ENCODE assay signal across 15 mouse cellular contexts in genomic region chr7:81874636-81875035, GRCm38 (mm10). TPM values are rescaled to one million over a fixed set of nuclear protein-coding genes. Genes with fewer than 3 reads are reported as not detected.
A peak's percentile ranks its signal among the peaks of the same experiment; 100 is the strongest.
DNase-seq lines count a peak whose midpoint lies in the region; ATAC-seq and TF ChIP-seq lines count a peak whose summit lies in the region.
"Had no signal": no experiment of that assay in that cellular context is flagged by ENCODE, and none has a peak within 500 bp of the region (broad histone marks: within the 10 kb centered on the region; RNA-seq: fewer than 3 reads in every experiment).

No protein-coding gene starts in this region.

- H3K36me3 ChIP-seq in hindbrain, embryonic 16.5 days (ENCODE audit: control insufficient read depth, insufficient read depth, low read length) = no peaks in the 10 kb centered on the region
- peaks cover 6% of the 10 kb centered on the region; the same call in 1 of the 2 replicates for H3K36me3 ChIP-seq in hindbrain, embryonic 13.5 days
- H3K36me3 ChIP-seq in midbrain, postnatal 0 days (ENCODE audit: insufficient read depth, low read length) = no peaks in the 10 kb centered on the region; the same call in 1 of the 2 replicates
- no peaks in the 10 kb centered on the region for H3K36me3 ChIP-seq in midbrain, embryonic 15.5 days (replicated peaks)
- H3K36me3 ChIP-seq: intestine, embryonic 15.5 days; limb, embryonic 15.5 days had no signal

- ATAC-seq in hindbrain, embryonic 16.5 days = peak; percentile 28; the same call in 1 of the 2 replicates
- no peak for ATAC-seq in hindbrain, embryonic 13.5 days (ENCODE audit: low FRiP score)
- ATAC-seq in midbrain, postnatal 0 days (ENCODE audit: low FRiP score) = no peak
- no peak for ATAC-seq in midbrain, embryonic 15.5 days (replicated peaks)
- peak; percentile 79 for ATAC-seq in megakaryocyte-erythroid progenitor cell, adult 5-6 weeks (replicated peaks; ENCODE audit: low FRiP score, low TSS enrichment, poor library complexity, severe bottlenecking)
- ATAC-seq: intestine, embryonic 15.5 days had no signal

- 52% methylated on average over 6 of the region's 6 CpGs for WGBS in hindbrain, embryonic 16.5 days
- 65% methylated on average over 6 of the region's 6 CpGs for WGBS in hindbrain, embryonic 13.5 days
- 71% methylated on average over 6 of the region's 6 CpGs for WGBS in midbrain, postnatal 0 days
- WGBS in midbrain, embryonic 15.5 days = 71% methylated on average over 6 of the region's 6 CpGs

- H3K9me3 ChIP-seq in hindbrain, embryonic 16.5 days (ENCODE audit: control insufficient read depth, low read length) = no peaks in the 10 kb centered on the region
- H3K9me3 ChIP-seq in hindbrain, embryonic 13.5 days = no peaks in the 10 kb centered on the region
- no peaks in the 10 kb centered on the region for H3K9me3 ChIP-seq in midbrain, postnatal 0 days (ENCODE audit: low read length)
- no peaks in the 10 kb centered on the region for H3K9me3 ChIP-seq in midbrain, embryonic 15.5 days
- H3K9me3 ChIP-seq: heart, embryonic 15.5 days; intestine, embryonic 15.5 days; limb, embryonic 15.5 days had no signal

- no peak overlapping the region for H3K27ac ChIP-seq in hindbrain, embryonic 16.5 days (ENCODE audit: low read depth, low read length)
- H3K27ac ChIP-seq in hindbrain, embryonic 13.5 days = no peak overlapping the region
- H3K27ac ChIP-seq in midbrain, postnatal 0 days (ENCODE audit: low read depth, low read length) = no peak overlapping the region
- H3K27ac ChIP-seq in midbrain, embryonic 15.5 days = no peak overlapping the region
- H3K27ac ChIP-seq: heart, embryonic 15.5 days; intestine, embryonic 15.5 days; limb, embryonic 15.5 days had no signal

- TF ChIP-seq CTCF in midbrain, postnatal 0 days (IDR thresholded peaks at IDR 0.05) = no peak

- H3K4me1 ChIP-seq in hindbrain, embryonic 16.5 days (ENCODE audit: control insufficient read depth, insufficient read depth, low read depth, low read length) = peaks cover 3% of the 10 kb centered on the region
- peaks cover 9% of the 10 kb centered on the region; the same call in 1 of the 2 replicates for H3K4me1 ChIP-seq in hindbrain, embryonic 13.5 days (replicated peaks)
- H3K4me1 ChIP-seq in midbrain, postnatal 0 days (ENCODE audit: insufficient read depth, low read length) = no peaks in the 10 kb centered on the region
- no peaks in the 10 kb centered on the region for H3K4me1 ChIP-seq in midbrain, embryonic 15.5 days

- peak; percentile 66 for DNase-seq in midbrain, postnatal 0 days (ENCODE audit: low spot score)
- peak; percentile 10 for DNase-seq in gonadal fat pad, adult 2 months (ENCODE audit: low read depth)
- no peak for DNase-seq in right cerebral cortex, adult 2 months (ENCODE audit: low spot score in 2 of 2)
- DNase-seq: layer of hippocampus, postnatal 36 days; spleen, adult 18-20 months had no signal

- no peaks in the 10 kb centered on the region for H3K27me3 ChIP-seq in hindbrain, embryonic 16.5 days (replicated peaks; ENCODE audit: control insufficient read depth, insufficient read depth, low read length)
- no peaks in the 10 kb centered on the region for H3K27me3 ChIP-seq in hindbrain, embryonic 13.5 days
- H3K27me3 ChIP-seq in midbrain, postnatal 0 days (ENCODE audit: insufficient read depth, low read length) = no peaks in the 10 kb centered on the region
- H3K27me3 ChIP-seq in midbrain, embryonic 15.5 days (replicated peaks) = no peaks in the 10 kb centered on the region
- H3K27me3 ChIP-seq: heart, embryonic 15.5 days; intestine, embryonic 15.5 days; limb, embryonic 15.5 days had no signal

- no peak overlapping the region for H3K4me3 ChIP-seq in hindbrain, embryonic 16.5 days (ENCODE audit: low read length)
- H3K4me3 ChIP-seq in hindbrain, embryonic 13.5 days = no peak overlapping the region
- H3K4me3 ChIP-seq in midbrain, postnatal 0 days (ENCODE audit: low read depth, low read length) = no peak overlapping the region
- H3K4me3 ChIP-seq in midbrain, embryonic 15.5 days = no peak overlapping the region
- H3K4me3 ChIP-seq: heart, embryonic 15.5 days; intestine, embryonic 15.5 days; limb, embryonic 15.5 days; myocyte had no signal

- no peak overlapping the region for H3K9ac ChIP-seq in hindbrain, embryonic 16.5 days (ENCODE audit: low read depth, low read length)
- no peak overlapping the region for H3K9ac ChIP-seq in hindbrain, embryonic 13.5 days
- H3K9ac ChIP-seq in midbrain, postnatal 0 days (replicated peaks; ENCODE audit: low read length, poor library complexity, severe bottlenecking) = no peak overlapping the region
- H3K9ac ChIP-seq in midbrain, embryonic 15.5 days = no peak overlapping the region
- H3K9ac ChIP-seq: heart, embryonic 15.5 days; intestine, embryonic 15.5 days; limb, embryonic 15.5 days had no signal

- H3K4me2 ChIP-seq in hindbrain, embryonic 16.5 days (ENCODE audit: low read length) = no peak overlapping the region
- no peak overlapping the region for H3K4me2 ChIP-seq in hindbrain, embryonic 13.5 days
- no peak overlapping the region for H3K4me2 ChIP-seq in midbrain, postnatal 0 days (ENCODE audit: low read depth, low read length, poor library complexity, severe bottlenecking)
- no peak overlapping the region for H3K4me2 ChIP-seq in midbrain, embryonic 15.5 days
- H3K4me2 ChIP-seq: heart, embryonic 15.5 days; intestine, embryonic 15.5 days; limb, embryonic 15.5 days had no signal

RNA-seq across cellular contexts. Expression of gene Tm6sf1, which starts 15.8 kb away (rescaled TPM):
- 9.0 and 13.0 TPM in 2 replicates for polyA plus RNA-seq in hindbrain, embryonic 16.5 days (2015; fragmentation: Nextera tagmentation; extraction: Ambion mirVana)
- 10.1 and 11.2 TPM in 2 replicates for polyA plus RNA-seq in hindbrain, embryonic 13.5 days (2015; fragmentation: Nextera tagmentation; extraction: Ambion mirVana)
- total RNA-seq in midbrain, postnatal 0 days (2014; rRNA removed) = 8.7 and 15.2 TPM in 2 replicates
- 7.9 and 9.8 TPM in 2 replicates for polyA plus RNA-seq in midbrain, postnatal 0 days (2015; fragmentation: Nextera tagmentation; extraction: Ambion mirVana)
- polyA plus RNA-seq in midbrain, embryonic 15.5 days (2015; fragmentation: Nextera tagmentation; extraction: Ambion mirVana) = 10.2 and 10.9 TPM in 2 replicates
- 33.7 and 36.5 TPM in 2 replicates for polyA plus RNA-seq in gonadal fat pad, adult 2 months (2012; rRNA removed)
- 4.8 and 15.9 TPM in 2 replicates for total RNA-seq in megakaryocyte-erythroid progenitor cell, adult 5-6 weeks (2014; fragmentation: Nextera tagmentation)
- total RNA-seq in megakaryocyte-erythroid progenitor cell, adult 5-6 weeks (2017) = 7.4 and 13.3 TPM in 2 replicates

RNA-seq across cellular contexts. Expression of gene Gm10160, which starts 19.0 kb away (rescaled TPM):
- polyA plus RNA-seq in hindbrain, embryonic 16.5 days (2015; fragmentation: Nextera tagmentation; extraction: Ambion mirVana) = not detected in 2 replicates
- polyA plus RNA-seq in hindbrain, embryonic 13.5 days (2015; fragmentation: Nextera tagmentation; extraction: Ambion mirVana) = not detected in 2 replicates
- not detected in 2 replicates for total RNA-seq in midbrain, postnatal 0 days (2014; rRNA removed)
- polyA plus RNA-seq in midbrain, postnatal 0 days (2015; fragmentation: Nextera tagmentation; extraction: Ambion mirVana) = not detected in 2 replicates
- not detected in 2 replicates for polyA plus RNA-seq in midbrain, embryonic 15.5 days (2015; fragmentation: Nextera tagmentation; extraction: Ambion mirVana)
- polyA plus RNA-seq in gonadal fat pad, adult 2 months (2012; rRNA removed) = not detected in 2 replicates
- not detected in 2 replicates for total RNA-seq in megakaryocyte-erythroid progenitor cell, adult 5-6 weeks (2014; fragmentation: Nextera tagmentation)
- not detected in 2 replicates for total RNA-seq in megakaryocyte-erythroid progenitor cell, adult 5-6 weeks (2017)
- total RNA-seq: gastrocnemius, adult 8-10 months; layer of hippocampus, postnatal 36 days had no signal
- polyA plus RNA-seq: heart, embryonic 15.5 days; intestine, embryonic 15.5 days; limb, embryonic 15.5 days; myocyte; testis, adult 2 months had no signal

RNA-seq across cellular contexts. Expression of gene Btbd1, which starts 45.4 kb away (rescaled TPM):
- polyA plus RNA-seq in hindbrain, embryonic 16.5 days (2015; fragmentation: Nextera tagmentation; extraction: Ambion mirVana) = 80.6 and 91.0 TPM in 2 replicates
- 87.2 and 95.1 TPM in 2 replicates for polyA plus RNA-seq in hindbrain, embryonic 13.5 days (2015; fragmentation: Nextera tagmentation; extraction: Ambion mirVana)
- 112 and 127 TPM in 2 replicates for total RNA-seq in midbrain, postnatal 0 days (2014; rRNA removed)
- 85.4 and 92.5 TPM in 2 replicates for polyA plus RNA-seq in midbrain, postnatal 0 days (2015; fragmentation: Nextera tagmentation; extraction: Ambion mirVana)
- polyA plus RNA-seq in midbrain, embryonic 15.5 days (2015; fragmentation: Nextera tagmentation; extraction: Ambion mirVana) = 94.4 and 95.1 TPM in 2 replicates
- polyA plus RNA-seq in gonadal fat pad, adult 2 months (2012; rRNA removed) = 39.4 and 48.1 TPM in 2 replicates
- 52.4 and 59.3 TPM in 2 replicates for total RNA-seq in megakaryocyte-erythroid progenitor cell, adult 5-6 weeks (2014; fragmentation: Nextera tagmentation)
- total RNA-seq in megakaryocyte-erythroid progenitor cell, adult 5-6 weeks (2017) = 114 and 118 TPM in 2 replicates

RNA-seq across cellular contexts. Expression of gene Hdgfl3, which starts 59.6 kb away (rescaled TPM):
- polyA plus RNA-seq in hindbrain, embryonic 16.5 days (2015; fragmentation: Nextera tagmentation; extraction: Ambion mirVana) = 47.6 and 49.5 TPM in 2 replicates
- polyA plus RNA-seq in hindbrain, embryonic 13.5 days (2015; fragmentation: Nextera tagmentation; extraction: Ambion mirVana) = 61.4 and 62.5 TPM in 2 replicates
- 136 and 180 TPM in 2 replicates for total RNA-seq in midbrain, postnatal 0 days (2014; rRNA removed)
- polyA plus RNA-seq in midbrain, postnatal 0 days (2015; fragmentation: Nextera tagmentation; extraction: Ambion mirVana) = 58.0 and 68.1 TPM in 2 replicates
- 67.0 and 71.7 TPM in 2 replicates for polyA plus RNA-seq in midbrain, embryonic 15.5 days (2015; fragmentation: Nextera tagmentation; extraction: Ambion mirVana)
- polyA plus RNA-seq in gonadal fat pad, adult 2 months (2012; rRNA removed) = 3.1 and 4.5 TPM in 2 replicates
- total RNA-seq in megakaryocyte-erythroid progenitor cell, adult 5-6 weeks (2014; fragmentation: Nextera tagmentation) = 0.32 and 0.76 TPM in 2 replicates
- 0.56 and 3.6 TPM in 2 replicates for total RNA-seq in megakaryocyte-erythroid progenitor cell, adult 5-6 weeks (2017)

Comparison
In these comparisons a context has a peak if more than half of its experiments do, and no peak if none do; other contexts are left out.
1. ATAC-seq: peak in hindbrain, embryonic 16.5 days (single experiment) and megakaryocyte-erythroid progenitor cell, adult 5-6 weeks (single experiment); none in hindbrain, embryonic 13.5 days (single experiment), midbrain, postnatal 0 days (single experiment) and midbrain, embryonic 15.5 days (single experiment).
2. DNase-seq: peak in midbrain, postnatal 0 days (single experiment) and gonadal fat pad, adult 2 months (single experiment); none in right cerebral cortex, adult 2 months (0 of 2).